Mouse (Mus musculus): ENCODE measurements around the gene Gm20388. TPM values are rescaled to one million over a fixed set of nuclear protein-coding genes. Genes with fewer than 3 reads are reported as not detected.

The Gm20388 gene
- total RNA-seq, 1 experiment = 27.0 TPM

GRCm38 (mm10) chr8:123746488-123746887 is 3835.8 kb downstream of the Gm20388 start:
- Histone ChIP-seq H3K27ac (ENCODE audit: insufficient read depth, low read depth, low read length, poor library complexity, severe bottlenecking) (no peak overlapping the region), H3K4me3 (ENCODE audit: insufficient read depth in 1 of 2, low read depth in 1 of 2, low read length in 2 of 2, poor library complexity in 1 of 2, severe bottlenecking in 1 of 2) (no peak overlapping the region), H3K9me3 (ENCODE audit: control insufficient read depth, insufficient read depth, low read depth, low read length) (no peaks in the 10 kb centered on the region), H3K9ac (ENCODE audit: insufficient read depth, low read depth, low read length, poor library complexity, severe bottlenecking) (no peak overlapping the region), H3K4me1 (ENCODE audit: control insufficient read depth in 2 of 2, insufficient read depth in 2 of 2, low read length in 2 of 2, poor library complexity in 1 of 2) (peaks cover 2 to 6% of the 10 kb centered on the region in 2 experiments; a peak in 1 of 4 replicates), H3K36me3 (ENCODE audit: control insufficient read depth, insufficient read depth, low read length, poor library complexity, severe bottlenecking) (no peaks in the 10 kb centered on the region)
- in situ Hi-C loops (cut with MboI; ENCODE audit: low sequenced_read_pairs in 2 of 2, unreplicated experiment in 2 of 2) = no loop called here
- no peak for DNase-seq (ENCODE audit: low read depth, low spot score)
- TF ChIP-seq HCFC1 (IDR thresholded peaks at IDR 0.05; ENCODE audit: borderline replicate concordance, insufficient read depth, low read length) (no peak), ZNF384 (IDR thresholded peaks at IDR 0.05; ENCODE audit: low read depth, low read length) (no peak), CHD2 (IDR thresholded peaks at IDR 0.05; ENCODE audit: low read depth, low read length) (no peak), ZC3H11A (IDR thresholded peaks at IDR 0.05; ENCODE audit: borderline replicate concordance, low read depth, low read length) (no peak), MAFK (IDR thresholded peaks at IDR 0.05; ENCODE audit: insufficient read depth, low read depth, low read length) (no peak)

GRCm38 (mm10) chr8:123747772-123748171 is 3837.1 kb downstream of the Gm20388 start:
- no peak for TF ChIP-seq ZC3H11A (IDR thresholded peaks at IDR 0.05; ENCODE audit: borderline replicate concordance, low read depth, low read length)

GRCm38 (mm10) chr8:123750171-123750693 is 3839.6 kb downstream of the Gm20388 start:
- no peak for TF ChIP-seq CHD2 (IDR thresholded peaks at IDR 0.05; ENCODE audit: low read depth, low read length)
- TF ChIP-seq MAFK (IDR thresholded peaks at IDR 0.05; ENCODE audit: insufficient read depth, low read depth, low read length) = no peak
- no peak for TF ChIP-seq ZNF384 (IDR thresholded peaks at IDR 0.05; ENCODE audit: low read depth, low read length)
- TF ChIP-seq ZC3H11A (IDR thresholded peaks at IDR 0.05; ENCODE audit: borderline replicate concordance, low read depth, low read length) = no peak
- no peak for TF ChIP-seq HCFC1 (IDR thresholded peaks at IDR 0.05; ENCODE audit: borderline replicate concordance, insufficient read depth, low read length)
- in situ Hi-C loops (cut with MboI; ENCODE audit: low sequenced_read_pairs in 2 of 2, unreplicated experiment in 2 of 2) = no loop called here

More at GRCm38 (mm10) chr8:123747772-123748171, 3837.1 kb downstream of the Gm20388 start:
- no peaks in the 10 kb centered on the region for H3K36me3 ChIP-seq (ENCODE audit: control insufficient read depth, insufficient read depth, low read length, poor library complexity, severe bottlenecking)
- no peak overlapping the region for H3K4me3 ChIP-seq (ENCODE audit: insufficient read depth in 1 of 2, low read depth in 1 of 2, low read length in 2 of 2, poor library complexity in 1 of 2, severe bottlenecking in 1 of 2)
- no peak overlapping the region for H3K9ac ChIP-seq (ENCODE audit: insufficient read depth, low read depth, low read length, poor library complexity, severe bottlenecking)
- H3K9me3 ChIP-seq (ENCODE audit: control insufficient read depth, insufficient read depth, low read depth, low read length) = no peaks in the 10 kb centered on the region
- peaks cover 2 to 9% of the 10 kb centered on the region in 2 experiments; a peak in 2 of 4 replicates for H3K4me1 ChIP-seq (ENCODE audit: control insufficient read depth in 2 of 2, insufficient read depth in 2 of 2, low read length in 2 of 2, poor library complexity in 1 of 2)
- DNase-seq (ENCODE audit: low read depth, low spot score) = no peak
- in situ Hi-C loops (cut with MboI; ENCODE audit: low sequenced_read_pairs in 2 of 2, unreplicated experiment in 2 of 2) = no loop called here
- H3K27ac ChIP-seq (ENCODE audit: insufficient read depth, low read depth, low read length, poor library complexity, severe bottlenecking) = no peak overlapping the region

GRCm38 (mm10) chr8:123752773-123753468 is 3842.3 kb downstream of the Gm20388 start:
- DNase-seq (ENCODE audit: low read depth, low spot score) = no peak
- no peak overlapping the region for H3K9ac ChIP-seq (ENCODE audit: insufficient read depth, low read depth, low read length, poor library complexity, severe bottlenecking)

More at GRCm38 (mm10) chr8:123750171-123750693, 3839.6 kb downstream of the Gm20388 start:
- Histone ChIP-seq H3K4me1 (ENCODE audit: control insufficient read depth in 2 of 2, insufficient read depth in 2 of 2, low read length in 2 of 2, poor library complexity in 1 of 2) (peaks cover 3 to 26% of the 10 kb centered on the region in 2 experiments; a peak in 3 of 4 replicates), H3K9me3 (ENCODE audit: control insufficient read depth, insufficient read depth, low read depth, low read length) (no peaks in the 10 kb centered on the region), H3K4me3 (ENCODE audit: insufficient read depth in 1 of 2, low read depth in 1 of 2, low read length in 2 of 2, poor library complexity in 1 of 2, severe bottlenecking in 1 of 2) (no peak overlapping the region), H3K27ac (ENCODE audit: insufficient read depth, low read depth, low read length, poor library complexity, severe bottlenecking) (no peak overlapping the region), H3K36me3 (ENCODE audit: control insufficient read depth, insufficient read depth, low read length, poor library complexity, severe bottlenecking) (no peaks in the 10 kb centered on the region), H3K9ac (ENCODE audit: insufficient read depth, low read depth, low read length, poor library complexity, severe bottlenecking) (no peak overlapping the region)
- DNase-seq (ENCODE audit: low read depth, low spot score) = no peak

More at GRCm38 (mm10) chr8:123752773-123753468, 3842.3 kb downstream of the Gm20388 start:
- H3K27ac ChIP-seq (ENCODE audit: insufficient read depth, low read depth, low read length, poor library complexity, severe bottlenecking) = no peak overlapping the region
- in situ Hi-C loops (cut with MboI; ENCODE audit: low sequenced_read_pairs in 2 of 2, unreplicated experiment in 2 of 2) = no loop called here
- TF ChIP-seq MAFK (IDR thresholded peaks at IDR 0.05; ENCODE audit: insufficient read depth, low read depth, low read length) = no peak
- TF ChIP-seq CHD2 (IDR thresholded peaks at IDR 0.05; ENCODE audit: low read depth, low read length) = no peak
- TF ChIP-seq ZNF384 (IDR thresholded peaks at IDR 0.05; ENCODE audit: low read depth, low read length) = no peak
- no peak for TF ChIP-seq HCFC1 (IDR thresholded peaks at IDR 0.05; ENCODE audit: borderline replicate concordance, insufficient read depth, low read length)
- TF ChIP-seq ZC3H11A (IDR thresholded peaks at IDR 0.05; ENCODE audit: borderline replicate concordance, low read depth, low read length) = no peak
- no peak overlapping the region for H3K4me3 ChIP-seq (ENCODE audit: insufficient read depth in 1 of 2, low read depth in 1 of 2, low read length in 2 of 2, poor library complexity in 1 of 2, severe bottlenecking in 1 of 2)
- no peaks in the 10 kb centered on the region for H3K9me3 ChIP-seq (ENCODE audit: control insufficient read depth, insufficient read depth, low read depth, low read length)
- H3K4me1 ChIP-seq (ENCODE audit: control insufficient read depth in 2 of 2, insufficient read depth in 2 of 2, low read length in 2 of 2, poor library complexity in 1 of 2) = peaks cover 2 to 34% of the 10 kb centered on the region in 2 experiments; a peak in 3 of 4 replicates
- H3K36me3 ChIP-seq (ENCODE audit: control insufficient read depth, insufficient read depth, low read length, poor library complexity, severe bottlenecking) = no peaks in the 10 kb centered on the region
